Mouse (Mus musculus) 3T3-L1 (cell line): ENCODE measurements around the gene Dagla.

Experiments used
- DNase-seq: peaks from one replicate; pipeline ENCODE4 v3.0.0-alpha.2; 2015; ENCODE audit warnings: low read depth, low spot score

The Dagla gene

GRCm38 (mm10) chr19:10239975-10240653, 64.6 kb downstream of the Dagla start:
- DNase-seq, result no peak

GRCm38 (mm10) chr19:10239419-10239818, 65.3 kb downstream of the Dagla start:
- DNase-seq, result no peak

- no peak for DNase-seq
These were observed 66.2 kb downstream of the Dagla start for GRCm38 (mm10) chr19:10238477-10238876.

DNA sequence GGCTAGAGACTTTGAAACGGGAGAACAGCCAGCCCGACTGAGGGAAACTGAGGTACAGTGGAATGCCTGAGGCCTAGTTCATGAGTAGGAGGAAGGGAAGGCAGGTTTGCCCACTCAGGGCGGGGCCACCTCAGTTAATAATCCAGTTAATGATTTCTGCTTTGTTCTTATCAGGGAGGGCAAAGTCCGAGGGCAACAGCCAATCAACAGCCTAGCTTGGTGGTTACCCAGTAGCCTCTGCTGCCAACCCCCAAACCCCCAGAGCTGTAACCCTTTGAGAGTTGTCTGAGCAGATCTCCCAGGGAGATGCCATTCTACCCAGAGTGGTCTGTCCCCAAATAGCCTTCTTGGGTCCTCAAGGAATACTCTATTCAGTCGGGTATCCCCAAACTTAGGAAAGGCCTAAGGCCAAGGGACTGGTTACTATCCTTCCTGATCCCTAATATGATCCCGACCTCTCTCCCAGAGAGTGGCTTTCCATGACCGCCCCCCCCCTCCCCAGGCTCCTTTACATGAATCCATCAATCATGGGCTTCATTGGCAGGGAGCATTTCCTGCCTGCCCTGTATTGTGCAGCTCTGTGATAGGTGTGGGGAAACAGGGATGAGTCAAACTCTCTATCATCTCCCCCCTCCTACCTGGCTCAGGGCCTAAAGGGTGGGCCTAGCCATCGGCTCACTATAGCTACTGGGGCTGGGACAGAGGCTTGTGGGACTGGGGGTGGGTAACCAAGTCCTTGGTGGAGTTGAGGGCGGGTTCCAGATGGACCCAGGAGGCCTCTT, 68.7 kb downstream of the Dagla start:
- DNase-seq, result peak; percentile 20

DNA sequence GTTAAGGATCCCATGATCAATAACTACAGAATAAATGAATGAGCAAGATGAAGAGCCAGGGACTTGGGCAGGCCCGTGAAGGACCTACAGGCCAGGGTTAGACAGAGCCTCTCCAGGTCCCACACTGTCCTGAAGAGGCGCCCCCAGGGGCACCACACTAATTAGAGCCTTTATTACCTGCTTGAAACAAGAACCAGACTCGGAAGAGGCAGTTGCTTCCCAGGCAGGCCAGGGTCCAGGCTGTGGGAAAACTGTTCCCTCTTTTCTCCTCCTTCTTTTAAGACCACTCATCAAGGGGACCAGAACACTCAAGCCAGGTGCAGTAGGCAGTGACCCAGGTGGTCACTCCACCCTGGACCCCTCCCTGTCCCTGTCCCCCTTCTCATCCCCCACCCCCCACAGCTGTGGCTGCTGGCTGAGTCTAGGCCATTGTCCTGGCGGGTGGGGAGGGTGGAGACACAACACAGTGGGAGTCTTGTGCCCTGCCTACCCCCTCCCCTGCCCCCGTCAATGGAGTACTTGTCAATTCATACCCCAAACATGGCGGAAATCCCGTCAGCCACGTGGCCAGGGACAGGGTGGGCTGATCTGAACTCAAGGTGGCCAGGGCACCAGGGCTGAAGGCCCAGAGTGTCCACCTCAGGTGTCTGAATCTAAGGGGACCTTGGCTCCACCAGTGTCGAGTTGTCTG, 72.2 kb downstream of the Dagla start:
- no peak for DNase-seq

GRCm38 (mm10) chr19:10231871-10232270, 72.8 kb downstream of the Dagla start:
- DNase-seq, result no peak

- DNase-seq, result no peak
These were observed 73.7 kb downstream of the Dagla start for GRCm38 (mm10) chr19:10231016-10231415.

- DNase-seq, result no peak
These were observed 78.9 kb downstream of the Dagla start for GRCm38 (mm10) chr19:10225767-10226166.

GRCm38 (mm10) chr19:10224637-10225453, 79.8 kb downstream of the Dagla start:
- DNase-seq, result no peak

- DNase-seq, result no peak
These were observed 81.1 kb downstream of the Dagla start for GRCm38 (mm10) chr19:10223561-10223960.

GRCm38 (mm10) chr19:10222656-10223055, 82.0 kb downstream of the Dagla start:
- DNase-seq, result peak; percentile 15

DNA sequence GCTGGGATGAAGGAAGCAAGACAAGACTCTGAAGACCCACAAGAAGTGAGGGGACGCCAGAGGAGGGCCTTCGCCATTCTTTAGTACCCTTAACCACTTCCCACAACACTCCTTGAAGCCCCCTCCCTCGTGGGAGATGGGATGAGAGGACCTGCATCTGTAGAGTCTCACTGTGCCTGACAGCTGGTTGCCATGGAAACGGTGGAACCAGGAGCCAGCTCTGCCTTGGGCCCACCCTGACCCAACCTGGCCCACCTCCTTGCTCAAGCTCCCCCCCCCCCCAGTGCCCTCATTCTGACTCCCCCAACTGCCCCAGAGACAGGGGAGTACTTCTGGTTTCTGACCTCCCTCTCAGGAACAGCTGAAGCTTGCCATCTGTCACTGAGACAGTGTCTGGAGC, 83.1 kb downstream of the Dagla start:
- no peak for DNase-seq

DNA sequence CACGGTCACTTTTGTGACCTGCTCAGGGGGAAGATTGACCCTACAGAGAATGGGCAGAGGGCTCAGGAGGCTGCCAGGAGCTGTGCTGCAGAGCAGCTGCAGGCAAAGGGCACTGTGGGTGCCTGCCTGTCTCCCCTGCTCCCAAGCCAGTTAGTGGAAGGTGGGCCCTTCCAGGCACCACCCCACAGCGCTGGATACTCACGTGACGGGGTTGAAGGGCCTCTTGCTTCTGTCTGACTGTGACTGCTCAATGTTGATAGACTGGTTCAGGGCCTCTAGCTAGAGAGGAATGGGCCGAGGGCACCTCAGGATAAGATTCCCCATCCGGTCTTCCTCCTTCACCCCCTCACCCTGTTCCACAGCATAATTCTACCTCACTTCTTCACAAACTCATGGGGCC, 85.1 kb downstream of the Dagla start:
- no peak for DNase-seq

- peak; percentile 72 for DNase-seq
These were observed 85.6 kb downstream of the Dagla start for GRCm38 (mm10) chr19:10219108-10219507.

DNA sequence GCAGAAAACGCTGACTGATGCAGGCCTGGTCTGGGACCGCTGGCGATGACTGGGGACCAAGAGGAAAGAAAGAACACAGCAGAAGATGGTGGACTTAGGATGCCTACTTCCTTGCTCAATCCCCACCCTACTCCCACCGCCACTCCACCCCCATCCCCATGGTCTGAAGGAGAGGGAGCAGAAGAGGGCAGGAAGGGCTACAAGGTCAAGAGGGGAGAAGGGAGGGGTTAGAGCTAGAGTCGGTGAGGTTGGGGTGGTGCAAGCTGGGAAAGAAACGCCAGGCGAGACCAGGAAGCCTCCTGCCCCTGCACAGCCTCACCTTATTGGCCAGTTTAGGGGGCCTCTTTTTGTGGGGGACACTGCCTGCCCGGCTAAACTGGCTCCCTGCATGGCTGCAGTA, 88.6 kb downstream of the Dagla start:
- DNase-seq, result no peak

- DNase-seq, result no peak
These were observed 90.7 kb downstream of the Dagla start for GRCm38 (mm10) chr19:10213796-10214471.

- no peak for DNase-seq
These were observed 93.8 kb downstream of the Dagla start for GRCm38 (mm10) chr19:10210885-10211284.

- no peak for DNase-seq
These were observed 95.8 kb downstream of the Dagla start for GRCm38 (mm10) chr19:10208851-10209250.

DNA sequence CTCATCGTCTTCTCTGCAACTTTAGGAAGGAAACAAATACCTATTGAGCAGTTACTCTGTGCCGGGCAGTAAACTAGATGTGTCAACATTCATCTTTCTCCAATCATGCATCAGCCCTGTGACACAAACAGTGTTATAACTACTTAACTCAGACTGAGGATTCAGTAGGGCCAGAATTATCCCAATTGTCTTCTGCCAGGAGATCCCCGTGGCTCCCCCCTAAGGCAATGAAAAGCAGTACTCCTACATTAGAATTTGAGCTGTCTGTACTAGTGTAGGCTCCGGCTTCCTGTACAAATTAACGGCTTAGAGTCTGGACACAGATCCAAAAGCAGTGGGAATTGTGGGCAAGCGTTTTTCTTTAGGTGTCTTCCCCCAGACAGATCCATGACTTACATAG, 99.6 kb downstream of the Dagla start:
- DNase-seq, result peak; percentile 56

- peak; percentile 95 for DNase-seq
These were observed 100.1 kb downstream of the Dagla start for GRCm38 (mm10) chr19:10204616-10205001.
